Mouse (Mus musculus) A20 (cell line): ENCODE results near the gene Gjb6.
A peak's percentile ranks its signal among the peaks of the same experiment; 100 is the strongest.

Experiments
- DNase-seq: peaks from one replicate; pipeline ENCODE4 v3.0.0-alpha.2; 2011; ENCODE audit warnings: low read depth, low spot score

Gene Gjb6

DNA sequence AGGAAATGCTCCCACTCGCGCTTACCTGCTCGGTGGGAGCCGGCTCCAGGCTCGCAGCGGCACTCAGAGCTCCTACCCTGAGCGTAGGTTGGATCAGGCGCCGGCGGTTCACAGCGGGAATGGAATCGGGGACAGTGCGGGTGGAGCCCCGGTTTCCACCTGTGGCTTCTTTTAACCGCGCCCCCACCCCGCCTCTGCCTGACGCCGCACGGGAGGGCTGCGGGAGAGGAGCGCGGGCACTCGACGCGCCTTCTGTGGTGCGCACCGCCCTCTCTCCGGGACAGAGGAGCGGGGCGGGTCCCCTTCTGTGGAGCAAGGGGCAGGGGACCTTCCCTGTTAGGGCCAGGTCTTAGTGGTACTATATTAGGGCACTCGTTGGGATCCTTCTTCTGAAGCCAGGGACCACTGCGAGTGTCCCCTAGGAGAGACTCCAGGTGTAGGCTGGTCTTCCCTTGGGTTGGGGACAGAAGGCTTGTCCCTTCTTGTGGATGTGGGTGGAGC, at the start of gene Gjb6:
Gene Gjb6 (minus strand): TSS at position 451 of the 501 bp plus-strand sequence.
- no peak for DNase-seq

- no peak for DNase-seq
These were observed 32.1 kb upstream of the Gjb6 start for GRCm38 (mm10) chr14:57165493-57165892.

DNA sequence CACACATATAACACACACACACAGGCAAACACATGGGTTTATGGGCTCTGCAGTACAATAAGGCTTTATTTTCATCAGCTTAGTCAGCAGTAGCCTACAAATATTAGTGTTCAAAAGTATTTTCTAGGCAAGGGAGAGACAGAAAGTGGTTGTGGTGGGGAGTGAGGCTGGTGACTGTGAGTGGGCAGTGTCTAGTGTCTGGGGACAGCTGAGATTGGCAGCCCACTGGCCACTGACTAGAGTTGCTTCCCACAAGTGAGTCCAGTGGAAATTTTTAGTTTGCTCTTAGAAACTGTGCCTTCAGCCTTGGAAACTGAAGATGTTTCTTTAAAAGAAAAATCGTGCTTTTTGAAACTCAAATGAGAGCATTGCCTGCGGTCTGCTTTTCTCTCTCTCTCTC, 28.4 kb upstream of the Gjb6 start:
- DNase-seq: no peak

- DNase-seq: no peak
These were observed 27.8 kb upstream of the Gjb6 start for GRCm38 (mm10) chr14:57161201-57161600.

DNA sequence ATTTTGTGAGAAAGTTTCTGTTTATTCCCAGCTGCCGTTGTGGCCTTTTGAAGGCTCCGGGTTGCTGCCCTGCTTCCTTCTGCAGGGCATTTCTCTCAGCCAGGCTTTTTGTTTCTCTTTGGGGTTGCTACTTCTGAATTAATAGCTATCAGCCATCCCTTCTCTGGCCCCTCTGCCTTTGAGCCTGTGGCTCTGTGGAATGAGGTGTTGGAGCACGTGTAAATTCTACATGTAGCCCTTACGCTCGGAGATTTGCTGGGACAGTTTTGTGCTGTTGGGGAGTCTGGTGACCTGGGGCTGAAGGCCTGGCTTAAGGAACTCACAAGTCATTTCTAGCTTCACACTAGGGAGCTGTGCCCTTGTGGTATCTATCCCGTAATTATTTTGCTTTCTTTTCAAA, 21.5 kb upstream of the Gjb6 start:
- no peak for DNase-seq

GRCm38 (mm10) chr14:57145741-57146140, 12.3 kb upstream of the Gjb6 start:
- no peak for DNase-seq

- DNase-seq: no peak
These were observed 1.9 kb upstream of the Gjb6 start for GRCm38 (mm10) chr14:57135265-57135664.

DNA sequence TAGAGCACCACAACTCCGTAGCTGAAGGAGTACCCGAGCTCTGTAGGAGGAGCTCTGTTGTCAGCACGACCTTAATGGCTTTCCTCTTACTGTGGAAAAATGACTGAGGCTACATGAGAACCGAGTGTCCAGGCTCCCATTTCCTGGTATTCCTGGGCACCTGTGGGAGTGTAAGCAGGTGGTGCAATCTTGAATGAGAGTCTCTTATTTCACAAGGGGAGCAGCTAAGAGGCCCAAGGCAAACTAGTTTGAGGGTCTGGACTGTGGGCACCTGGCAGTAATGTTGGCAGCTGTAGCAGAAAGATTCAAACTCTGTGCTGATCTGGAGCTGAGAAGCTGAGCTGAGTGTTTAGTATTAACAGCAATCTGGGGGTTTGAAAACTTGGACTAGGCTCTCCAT, 6.0 kb downstream of the Gjb6 start:
- DNase-seq: no peak

DNA sequence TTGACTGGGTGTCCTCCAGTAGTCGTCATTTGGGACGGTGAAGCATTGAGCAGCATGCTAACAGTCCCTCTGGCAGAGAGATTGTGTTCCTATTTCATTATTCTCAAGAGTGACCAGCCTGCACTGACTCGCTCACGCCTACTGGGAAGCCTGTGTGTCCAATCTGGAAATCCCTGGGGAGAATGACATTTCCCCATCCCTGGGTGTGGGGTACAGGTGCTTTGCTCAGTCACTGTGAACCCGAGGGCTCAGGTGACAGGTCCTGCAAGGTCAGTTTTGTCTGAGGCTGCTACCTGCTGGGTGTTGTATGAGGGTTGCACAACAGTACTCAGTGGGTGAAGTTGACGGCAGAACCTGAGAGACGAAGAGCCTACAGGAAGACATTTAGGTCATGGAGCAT, 11.1 kb downstream of the Gjb6 start:
- DNase-seq: no peak

- DNase-seq: no peak
These were observed 17.4 kb downstream of the Gjb6 start, which contains the start of gene Gm4491 for GRCm38 (mm10) chr14:57115823-57116544. Gene Gm4491, minus strand, starts transcription at chr14:57115883.

GRCm38 (mm10) chr14:57109194-57109593, 24.2 kb downstream of the Gjb6 start:
- DNase-seq: peak; percentile 52

DNA sequence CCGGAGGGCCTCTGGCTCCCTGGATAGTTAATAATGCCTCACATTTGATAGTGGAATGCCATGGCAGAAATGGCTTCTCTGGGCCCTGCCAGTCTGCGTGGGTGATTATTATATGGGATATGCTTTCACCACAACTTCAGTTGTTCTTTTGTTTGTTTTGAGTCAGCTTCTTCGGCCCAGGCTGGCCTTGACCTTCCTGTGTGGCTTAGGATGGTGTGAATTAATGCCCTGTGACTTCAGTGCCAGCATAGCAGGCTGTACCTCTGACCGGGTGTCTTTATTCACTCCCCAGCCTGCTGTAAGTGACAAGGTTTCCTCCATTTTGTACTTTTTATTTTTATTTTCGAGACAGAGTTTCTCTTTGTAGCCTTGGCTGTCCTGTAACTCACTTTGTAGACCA, 25.5 kb downstream of the Gjb6 start:
- DNase-seq: no peak

- DNase-seq: no peak
These were observed 26.3 kb downstream of the Gjb6 start for GRCm38 (mm10) chr14:57107091-57107490.

DNA sequence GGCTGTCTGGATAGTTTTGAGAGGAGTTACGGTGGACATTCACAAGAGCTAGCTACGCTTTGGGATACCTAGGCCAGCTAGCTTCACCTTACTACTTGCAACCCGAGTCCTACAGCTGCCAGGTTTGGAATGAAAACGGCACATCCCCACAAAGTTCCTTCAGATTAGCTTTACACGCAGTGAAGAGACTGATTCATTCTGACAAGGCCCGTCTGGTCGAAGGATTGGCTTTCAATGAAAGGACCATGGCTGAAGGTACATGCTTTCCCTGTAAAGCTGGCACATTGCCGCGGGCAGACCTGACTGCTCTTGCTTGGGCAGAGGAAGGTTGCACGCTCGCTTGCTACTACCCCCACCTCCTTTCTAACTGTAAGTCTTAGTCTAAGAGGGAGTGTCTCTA, 27.7 kb downstream of the Gjb6 start:
- DNase-seq: no peak

DNA sequence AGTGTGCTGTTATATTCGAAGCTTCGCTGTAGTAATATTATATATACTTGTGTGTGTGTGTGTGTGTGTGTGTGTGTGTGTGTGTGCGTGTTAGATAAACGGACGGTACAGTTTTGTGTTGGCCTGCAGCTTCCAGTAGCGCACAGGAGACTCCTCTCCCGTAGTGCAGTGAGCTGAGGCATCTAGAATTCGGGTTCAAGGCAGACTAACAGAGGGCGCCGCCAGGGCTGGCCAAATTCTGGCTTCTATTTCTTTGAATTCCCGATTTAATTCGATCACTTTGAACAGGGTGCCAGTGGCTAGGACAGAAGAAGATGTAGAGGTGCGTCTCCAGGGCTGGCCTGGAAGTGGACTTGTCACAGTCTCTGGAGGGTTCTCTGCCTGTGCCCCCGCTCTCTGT, 28.3 kb downstream of the Gjb6 start:
- no peak for DNase-seq

GRCm38 (mm10) chr14:57104106-57105023, 29.0 kb downstream of the Gjb6 start, which contains the start of gene Gjb2:
Gene Gjb2, minus strand, starts transcription at chr14:57104702.
- DNase-seq: no peak

DNA sequence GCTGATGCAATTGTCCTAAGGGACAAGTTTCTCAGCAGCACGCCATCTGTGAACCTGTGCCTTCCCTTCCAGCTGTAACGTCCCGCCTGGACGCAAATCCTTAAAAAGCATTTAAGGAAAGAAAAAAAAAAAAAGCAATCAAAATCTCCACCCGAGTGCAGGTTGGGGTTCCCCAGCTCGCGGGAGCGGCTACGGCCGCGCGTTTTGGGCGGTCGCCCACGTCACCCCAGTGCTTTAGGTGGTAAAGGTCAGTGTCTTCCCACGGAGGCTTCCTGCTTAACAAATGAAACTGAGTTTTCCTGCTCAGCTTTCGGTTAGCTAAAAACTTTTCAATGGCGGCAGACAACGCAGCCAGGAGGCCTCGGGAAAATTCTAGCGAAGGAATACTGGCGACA, 29.7 kb downstream of the Gjb6 start:
- no peak for DNase-seq

- DNase-seq: no peak
These were observed 30.3 kb downstream of the Gjb6 start for GRCm38 (mm10) chr14:57103121-57103520.

DNA sequence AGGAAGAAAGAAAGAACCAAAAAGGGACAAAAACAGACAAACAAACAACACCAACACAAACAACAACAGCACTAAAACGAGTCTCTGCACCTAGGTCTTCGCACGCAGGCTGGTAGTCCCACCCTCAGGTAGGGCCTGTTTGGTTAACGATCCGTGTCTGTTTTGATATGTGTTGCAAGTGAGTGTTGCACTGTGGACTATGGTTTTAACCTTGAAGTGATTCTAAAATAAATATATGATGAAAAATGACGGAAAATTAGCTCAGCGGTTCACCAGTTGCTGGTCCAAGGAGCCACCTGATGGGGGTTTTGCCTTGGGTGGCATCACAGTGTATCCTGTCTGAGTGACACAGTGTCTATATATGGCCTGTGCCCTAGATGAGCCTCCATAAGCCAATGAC, 31.8 kb downstream of the Gjb6 start:
- no peak for DNase-seq

DNA sequence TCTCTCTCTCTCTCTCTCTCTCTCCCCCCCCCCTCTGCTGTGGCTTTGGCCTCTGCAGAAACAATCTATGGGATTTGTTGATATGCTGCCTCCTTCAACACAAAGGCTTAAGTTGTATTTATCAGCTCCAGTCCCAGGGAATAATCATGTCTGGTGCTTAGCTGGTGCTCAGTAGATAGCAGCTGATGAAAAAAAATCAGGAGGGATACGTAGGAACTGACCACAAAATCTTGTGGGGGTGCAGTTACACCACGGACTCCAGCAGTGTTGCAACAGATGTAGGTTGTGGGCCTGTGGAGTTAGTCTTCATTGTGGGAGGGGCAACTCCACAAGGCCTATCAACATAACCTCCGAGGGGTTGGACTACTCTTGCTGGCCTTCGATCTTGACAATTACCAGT, 37.6 kb downstream of the Gjb6 start:
- no peak for DNase-seq

- peak; percentile 64 for DNase-seq
These were observed 40.4 kb downstream of the Gjb6 start for GRCm38 (mm10) chr14:57093029-57093428.

- no peak for DNase-seq
These were observed 43.4 kb downstream of the Gjb6 start for GRCm38 (mm10) chr14:57090001-57090400.

GRCm38 (mm10) chr14:57089107-57089506, 44.3 kb downstream of the Gjb6 start:
- no peak for DNase-seq
